Mouse (Mus musculus) forebrain, embryonic 10.5 days (tissue): ENCODE measurements at regions not wholly inside any gene's neighbourhood (a gene's known extent, or its start where the extent isn't known, plus 50 kb on each side); places are given as distances from the start of the nearest gene placed in this dataset.
A peak's percentile ranks its signal among the peaks of the same experiment; 100 is the strongest.

Experiments
- DNase-seq: peaks from one replicate; pipeline ENCODE4 v3.0.0-alpha.2; 2017; ENCODE audit warnings: low spot score; ENCODE audit errors: extremely low spot score
- H3K27ac ChIP-seq: fragments of 300-500 bp; sonication (generic); 2 replicates; pipeline ENCODE4 v1.5.1; 2016; ENCODE audit warnings: mild to moderate bottlenecking
- H3K27me3 ChIP-seq: fragments of 300-500 bp; sonication (generic); 2 replicates; pipeline ENCODE4 v1.6.1; 2016; ENCODE audit warnings: mild to moderate bottlenecking; ENCODE audit not compliant: poor library complexity, severe bottlenecking
- H3K36me3 ChIP-seq: fragments of 300-500 bp; sonication (generic); replicated peaks from 2 replicates; pipeline ENCODE4 v1.6.1; 2016; ENCODE audit warnings: mild to moderate bottlenecking, moderate library complexity
- H3K4me1 ChIP-seq: fragments of 300-500 bp; sonication (generic); 2 replicates; pipeline ENCODE4 v1.6.1; 2016
- H3K4me3 ChIP-seq: fragments of 300-500 bp; sonication (generic); 2 replicates; pipeline ENCODE4 v1.5.1; 2016; ENCODE audit warnings: mild to moderate bottlenecking, moderate library complexity
- H3K9me3 ChIP-seq: fragments of 300-500 bp; sonication (generic); 2 replicates; pipeline ENCODE4 v1.6.1; 2016; ENCODE audit warnings: mild to moderate bottlenecking, moderate library complexity
- WGBS: fragments of 180-500 bp; shearing (Covaris S2); methylation state at CpG from one replicate; pipeline ENCODE4 v1.1.7; 2016; 5-methylcytosine and 5-hydroxymethylcytosine counted together

GRCm38 (mm10) chr12:107789818-107790217 lies 213.6 kb downstream of the Bcl11b start:
- no peak overlapping the region for H3K27ac ChIP-seq
- H3K27me3 ChIP-seq: peaks cover 14% of the 10 kb centered on the region; the same call in 1 of the 2 replicates
- no peak overlapping the region for H3K4me3 ChIP-seq
- peaks cover 15% of the 10 kb centered on the region for H3K4me1 ChIP-seq
- H3K9me3 ChIP-seq: peaks cover 4% of the 10 kb centered on the region; the same call in 1 of the 2 replicates
- no peaks in the 10 kb centered on the region for H3K36me3 ChIP-seq
- no peak for DNase-seq
- 30% methylated on average over 6 of the region's 6 CpGs for WGBS

- Histone ChIP-seq H3K9me3 (no peaks in the 10 kb centered on the region), H3K27me3 (no peaks in the 10 kb centered on the region), H3K4me3 (no peak overlapping the region), H3K36me3 (no peaks in the 10 kb centered on the region), H3K27ac (no peak overlapping the region), H3K4me1 (peaks cover 16% of the 10 kb centered on the region)
- no peak for DNase-seq
- WGBS: 94% methylated on average over 5 of the region's 5 CpGs
These were observed 203.1 kb downstream of the Bcl11b start for GRCm38 (mm10) chr12:107800296-107800695.

- Histone ChIP-seq H3K4me3 (0 out of 2 replicates have a peak overlapping the region, but pooled peaks have one; percentile 9), H3K4me1 (peaks cover 35% of the 10 kb centered on the region), H3K36me3 (no peaks in the 10 kb centered on the region), H3K9me3 (no peaks in the 10 kb centered on the region), H3K27ac (peak overlapping the region; percentile 80), H3K27me3 (peaks cover 25% of the 10 kb centered on the region)
- 19% methylated on average over 11 of the region's 11 CpGs for WGBS
- DNase-seq: no peak
These were observed 195.8 kb downstream of the Bcl11b start for GRCm38 (mm10) chr12:107807634-107808033.

GRCm38 (mm10) chr12:107808158-107808715 lies 195.2 kb downstream of the Bcl11b start:
- Histone ChIP-seq H3K4me1 (peaks cover 39% of the 10 kb centered on the region), H3K27ac (peak overlapping the region; percentile 80), H3K27me3 (peaks cover 25% of the 10 kb centered on the region), H3K4me3 (no peak overlapping the region), H3K9me3 (no peaks in the 10 kb centered on the region), H3K36me3 (no peaks in the 10 kb centered on the region)
- DNase-seq: no peak
- WGBS: 43% methylated on average over 9 of the region's 9 CpGs

- no peak for DNase-seq
- Histone ChIP-seq H3K27ac (no peak overlapping the region), H3K9me3 (no peaks in the 10 kb centered on the region), H3K27me3 (peaks cover 20% of the 10 kb centered on the region), H3K4me1 (peaks cover 39% of the 10 kb centered on the region), H3K4me3 (no peak overlapping the region), H3K36me3 (no peaks in the 10 kb centered on the region)
- 66% methylated on average over 5 of the region's 5 CpGs for WGBS
These were observed 192.2 kb downstream of the Bcl11b start for GRCm38 (mm10) chr12:107811231-107811630.

GRCm38 (mm10) chr12:107812549-107813335 lies 190.7 kb downstream of the Bcl11b start:
- Histone ChIP-seq H3K36me3 (no peaks in the 10 kb centered on the region), H3K27me3 (peaks cover 5% of the 10 kb centered on the region), H3K27ac (0 out of 2 replicates have a peak overlapping the region, but pooled peaks have one; percentile 20), H3K4me1 (peaks cover 27% of the 10 kb centered on the region), H3K9me3 (no peaks in the 10 kb centered on the region), H3K4me3 (no peak overlapping the region)
- WGBS: 83% methylated on average over 14 of the region's 14 CpGs
- no peak for DNase-seq

- no peak for DNase-seq
- peaks cover 16% of the 10 kb centered on the region for H3K4me1 ChIP-seq
- H3K27me3 ChIP-seq: no peaks in the 10 kb centered on the region
- no peak overlapping the region for H3K27ac ChIP-seq
- H3K4me3 ChIP-seq: no peak overlapping the region
- 86% methylated on average over 7 of the region's 7 CpGs for WGBS
- H3K36me3 ChIP-seq: no peaks in the 10 kb centered on the region
- H3K9me3 ChIP-seq: no peaks in the 10 kb centered on the region
These were observed 188.5 kb downstream of the Bcl11b start for GRCm38 (mm10) chr12:107814926-107815325.

GRCm38 (mm10) chr12:107823768-107824394 lies 179.5 kb downstream of the Bcl11b start:
- no peaks in the 10 kb centered on the region for H3K9me3 ChIP-seq
- no peaks in the 10 kb centered on the region for H3K36me3 ChIP-seq
- WGBS: 93% methylated on average over 5 of the region's 5 CpGs
- H3K27me3 ChIP-seq: no peaks in the 10 kb centered on the region
- 0 out of 2 replicates have a peak, but pooled peaks cover 4% of the 10 kb centered on the region for H3K4me1 ChIP-seq
- no peak overlapping the region for H3K4me3 ChIP-seq
- no peak for DNase-seq
- H3K27ac ChIP-seq: no peak overlapping the region

GRCm38 (mm10) chr12:107825921-107826320 lies 177.5 kb downstream of the Bcl11b start:
- WGBS: 91% methylated on average over 4 of the region's 4 CpGs
- no peaks in the 10 kb centered on the region for H3K4me1 ChIP-seq
- no peaks in the 10 kb centered on the region for H3K36me3 ChIP-seq
- DNase-seq: no peak
- no peak overlapping the region for H3K27ac ChIP-seq
- H3K4me3 ChIP-seq: no peak overlapping the region
- no peaks in the 10 kb centered on the region for H3K27me3 ChIP-seq
- H3K9me3 ChIP-seq: no peaks in the 10 kb centered on the region

GRCm38 (mm10) chr12:107831400-107832128 lies 171.8 kb downstream of the Bcl11b start:
- peaks cover 12% of the 10 kb centered on the region for H3K4me1 ChIP-seq
- no peaks in the 10 kb centered on the region for H3K27me3 ChIP-seq
- H3K4me3 ChIP-seq: no peak overlapping the region
- H3K27ac ChIP-seq: peak overlapping the region; percentile 78
- H3K9me3 ChIP-seq: no peaks in the 10 kb centered on the region
- DNase-seq: no peak
- 40% methylated on average over 13 of the region's 13 CpGs for WGBS
- no peaks in the 10 kb centered on the region for H3K36me3 ChIP-seq

- no peak for DNase-seq
- 91% methylated on average over 8 of the region's 8 CpGs for WGBS
- no peaks in the 10 kb centered on the region for H3K27me3 ChIP-seq
- H3K9me3 ChIP-seq: no peaks in the 10 kb centered on the region
- peaks cover 12% of the 10 kb centered on the region for H3K4me1 ChIP-seq
- no peak overlapping the region for H3K27ac ChIP-seq
- H3K36me3 ChIP-seq: no peaks in the 10 kb centered on the region
- no peak overlapping the region for H3K4me3 ChIP-seq
These were observed 170.4 kb downstream of the Bcl11b start for GRCm38 (mm10) chr12:107833001-107833400.

- no peak for DNase-seq
- Histone ChIP-seq H3K4me1 (peaks cover 12% of the 10 kb centered on the region), H3K36me3 (no peaks in the 10 kb centered on the region), H3K4me3 (no peak overlapping the region), H3K27me3 (no peaks in the 10 kb centered on the region), H3K27ac (no peak overlapping the region), H3K9me3 (no peaks in the 10 kb centered on the region)
- 87% methylated on average over 5 of the region's 5 CpGs for WGBS
These were observed 168.9 kb downstream of the Bcl11b start for GRCm38 (mm10) chr12:107834512-107834911.
